Mouse (Mus musculus) lung, postnatal 0 days (tissue): ENCODE measurements at regions not wholly inside any gene's neighbourhood (a gene's known extent, or its start where the extent isn't known, plus 50 kb on each side); places are given as distances from the start of the nearest gene placed in this dataset.

Source experiments
- ATAC-seq: fragments of 200-750 bp; cut with Nextera tagmentation; 2 replicates; pipeline ENCODE4 v1.8.0; 2017; ENCODE audit warnings: moderate library complexity
- DNase-seq: peaks from one replicate; pipeline ENCODE4 v3.0.0-alpha.2; 2016; ENCODE audit warnings: low spot score
- H3K27ac ChIP-seq: fragments of 300-500 bp; sonication (generic); 2 replicates; pipeline ENCODE4 v1.5.1; 2014; ENCODE audit warnings: antibody characterized with exemption, mild to moderate bottlenecking, low read length, mixed read lengths
- H3K27me3 ChIP-seq: fragments of 300-500 bp; sonication (generic); replicated peaks from 2 replicates; pipeline ENCODE4 v1.6.1; 2014; ENCODE audit warnings: low read length, mixed read lengths; ENCODE audit not compliant: insufficient read depth
- H3K36me3 ChIP-seq: fragments of 300-500 bp; sonication (generic); 2 replicates; pipeline ENCODE4 v1.6.1; 2014; ENCODE audit warnings: low read length, mixed read lengths; ENCODE audit not compliant: insufficient read depth
- H3K4me1 ChIP-seq: fragments of 300-500 bp; sonication (generic); 2 replicates; pipeline ENCODE4 v1.6.1; 2014; ENCODE audit warnings: antibody characterized with exemption, low read depth, low read length, mixed read lengths; ENCODE audit not compliant: insufficient read depth
- H3K4me2 ChIP-seq: fragments of 300-500 bp; sonication (generic); replicated peaks from 2 replicates; pipeline ENCODE4 v1.6.1; 2014; ENCODE audit warnings: low read depth, mild to moderate bottlenecking, low read length, moderate library complexity, mixed read lengths
- H3K4me3 ChIP-seq: fragments of 300-500 bp; sonication (generic); 2 replicates; pipeline ENCODE4 v1.5.1; 2014; ENCODE audit warnings: low read depth, low read length
- H3K9ac ChIP-seq: fragments of 300-500 bp; sonication (generic); replicated peaks from 2 replicates; pipeline ENCODE4 v1.6.1; 2014; ENCODE audit warnings: low read depth, mild to moderate bottlenecking
- H3K9me3 ChIP-seq: fragments of 300-500 bp; sonication (generic); 2 replicates; pipeline ENCODE4 v1.6.1; 2016; ENCODE audit warnings: low read length, mixed read lengths
- CTCF ChIP-seq: IDR thresholded peaks from 2 replicates; pipeline ENCODE4 v1.5.1; 2016; ENCODE audit warnings: antibody characterized with exemption, mild to moderate bottlenecking
- EP300 ChIP-seq: IDR thresholded peaks from 2 replicates; pipeline ENCODE4 v1.6.1; 2016; ENCODE audit warnings: antibody characterized with exemption, mild to moderate bottlenecking, control low read depth
- WGBS: fragments of 180-500 bp; shearing (Covaris S2); extraction: QIAGEN DNeasy Blood & Tissue Kit; methylation state at CpG from one replicate; pipeline ENCODE4 v1.1.7; 2014; 5-methylcytosine and 5-hydroxymethylcytosine counted together

- no peak overlapping the region for H3K27ac ChIP-seq
- no peak for ATAC-seq
- H3K4me2 ChIP-seq, result no peak overlapping the region
- no peaks in the 10 kb centered on the region for H3K36me3 ChIP-seq
- H3K9me3 ChIP-seq, result no peaks in the 10 kb centered on the region
- H3K4me1 ChIP-seq, result no peaks in the 10 kb centered on the region
- TF ChIP-seq CTCF, result no peak
- no peaks in the 10 kb centered on the region for H3K27me3 ChIP-seq
- 38% methylated on average over 4 of the region's 4 CpGs for WGBS
- no peak for DNase-seq
- H3K9ac ChIP-seq, result no peak overlapping the region
- H3K4me3 ChIP-seq, result no peak overlapping the region
Observed at GRCm38 (mm10) chr12:12871272-12871671, 70.4 kb downstream of the Mycn start.

- H3K4me2 ChIP-seq, result no peak overlapping the region
- H3K9ac ChIP-seq, result no peak overlapping the region
- no peak for TF ChIP-seq EP300
- no peak for TF ChIP-seq CTCF
- 76% methylated on average over 10 of the region's 10 CpGs for WGBS
- H3K4me1 ChIP-seq, result no peaks in the 10 kb centered on the region
- no peaks in the 10 kb centered on the region for H3K36me3 ChIP-seq
- no peaks in the 10 kb centered on the region for H3K27me3 ChIP-seq
- ATAC-seq, result no peak
- no peak for DNase-seq
- H3K27ac ChIP-seq, result no peak overlapping the region
- no peak overlapping the region for H3K4me3 ChIP-seq
- H3K9me3 ChIP-seq, result no peaks in the 10 kb centered on the region
Observed at GRCm38 (mm10) chr12:12866590-12866989, 75.1 kb downstream of the Mycn start.

- Histone ChIP-seq H3K27ac (no peak overlapping the region), H3K36me3 (no peaks in the 10 kb centered on the region), H3K4me2 (no peak overlapping the region), H3K27me3 (no peaks in the 10 kb centered on the region), H3K9me3 (no peaks in the 10 kb centered on the region), H3K4me1 (no peaks in the 10 kb centered on the region), H3K4me3 (no peak overlapping the region), H3K9ac (no peak overlapping the region)
- no peak for TF ChIP-seq CTCF
- no peak for TF ChIP-seq EP300
- no peak for ATAC-seq
- DNase-seq, result no peak
- 62% methylated on average over 2 of the region's 2 CpGs for WGBS
Observed at GRCm38 (mm10) chr12:12850681-12851080, 91.0 kb downstream of the Mycn start.

GRCm38 (mm10) chr12:12846716-12847115, 95.0 kb downstream of the Mycn start:
- ATAC-seq (no peak), DNase-seq (no peak)
- Histone ChIP-seq H3K36me3 (no peaks in the 10 kb centered on the region), H3K9me3 (no peaks in the 10 kb centered on the region), H3K4me2 (no peak overlapping the region), H3K4me1 (no peaks in the 10 kb centered on the region), H3K9ac (no peak overlapping the region), H3K27me3 (no peaks in the 10 kb centered on the region), H3K27ac (no peak overlapping the region), H3K4me3 (no peak overlapping the region)
- 78% methylated on average over 1 of the region's 1 CpGs for WGBS
- no peak for TF ChIP-seq CTCF
- TF ChIP-seq EP300, result no peak

- Histone ChIP-seq H3K9me3 (no peaks in the 10 kb centered on the region), H3K4me3 (no peak overlapping the region), H3K36me3 (no peaks in the 10 kb centered on the region), H3K27ac (no peak overlapping the region), H3K4me2 (no peak overlapping the region), H3K4me1 (peaks cover 4% of the 10 kb centered on the region; the same call in 1 of the 2 replicates), H3K9ac (no peak overlapping the region), H3K27me3 (no peaks in the 10 kb centered on the region)
- 56% methylated on average over 17 of the region's 17 CpGs for WGBS
- DNase-seq (no peak), ATAC-seq (no peak)
- no peak for TF ChIP-seq CTCF
- no peak for TF ChIP-seq EP300
Observed at GRCm38 (mm10) chr12:12842247-12842957, 99.3 kb downstream of the Mycn start.

- no peaks in the 10 kb centered on the region for H3K36me3 ChIP-seq
- H3K4me1 ChIP-seq, result peaks cover 4% of the 10 kb centered on the region; the same call in 1 of the 2 replicates
- H3K4me3 ChIP-seq, result no peak overlapping the region
- WGBS, result 91% methylated on average over 5 of the region's 5 CpGs
- H3K27me3 ChIP-seq, result no peaks in the 10 kb centered on the region
- no peak for TF ChIP-seq CTCF
- no peak for TF ChIP-seq EP300
- DNase-seq (no peak), ATAC-seq (no peak)
- H3K9ac ChIP-seq, result no peak overlapping the region
- H3K27ac ChIP-seq, result no peak overlapping the region
- no peak overlapping the region for H3K4me2 ChIP-seq
- no peaks in the 10 kb centered on the region for H3K9me3 ChIP-seq
Observed at GRCm38 (mm10) chr12:12841385-12842238, 100.1 kb downstream of the Mycn start.
